Mouse (Mus musculus) T-helper 1 cell (primary cell): ENCODE results near the gene Prdm4.

ENCODE experiments used
- in situ Hi-C: fragments of 300-600 bp; cut with MboI, MseI; formaldehyde crosslinking; loops from one replicate; pipeline ENCODE4 v1.15.1; 2025; ENCODE audit warnings: high pct_unique_total_duplicates

The Prdm4 gene

DNA sequence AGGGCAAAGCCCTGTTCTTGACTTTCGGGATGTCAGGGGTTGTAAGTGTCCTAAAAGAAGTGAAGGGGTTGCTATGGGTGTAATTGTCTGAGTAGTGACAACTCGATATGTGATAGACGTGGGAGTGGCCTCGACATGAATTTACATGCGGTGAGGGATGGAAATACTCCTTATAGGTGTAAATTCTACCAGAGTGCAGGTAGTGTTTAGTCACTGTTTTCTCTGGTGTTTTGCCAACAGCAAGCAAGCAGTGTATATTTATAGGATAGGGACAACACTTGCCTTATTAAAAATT lies 44.5 kb downstream of the Prdm4 start:
- in situ Hi-C loops: loop anchor here (5.0 kb wide), 1 partner anchor 35 kb away; no protein-coding TSS in a partner anchor

DNA sequence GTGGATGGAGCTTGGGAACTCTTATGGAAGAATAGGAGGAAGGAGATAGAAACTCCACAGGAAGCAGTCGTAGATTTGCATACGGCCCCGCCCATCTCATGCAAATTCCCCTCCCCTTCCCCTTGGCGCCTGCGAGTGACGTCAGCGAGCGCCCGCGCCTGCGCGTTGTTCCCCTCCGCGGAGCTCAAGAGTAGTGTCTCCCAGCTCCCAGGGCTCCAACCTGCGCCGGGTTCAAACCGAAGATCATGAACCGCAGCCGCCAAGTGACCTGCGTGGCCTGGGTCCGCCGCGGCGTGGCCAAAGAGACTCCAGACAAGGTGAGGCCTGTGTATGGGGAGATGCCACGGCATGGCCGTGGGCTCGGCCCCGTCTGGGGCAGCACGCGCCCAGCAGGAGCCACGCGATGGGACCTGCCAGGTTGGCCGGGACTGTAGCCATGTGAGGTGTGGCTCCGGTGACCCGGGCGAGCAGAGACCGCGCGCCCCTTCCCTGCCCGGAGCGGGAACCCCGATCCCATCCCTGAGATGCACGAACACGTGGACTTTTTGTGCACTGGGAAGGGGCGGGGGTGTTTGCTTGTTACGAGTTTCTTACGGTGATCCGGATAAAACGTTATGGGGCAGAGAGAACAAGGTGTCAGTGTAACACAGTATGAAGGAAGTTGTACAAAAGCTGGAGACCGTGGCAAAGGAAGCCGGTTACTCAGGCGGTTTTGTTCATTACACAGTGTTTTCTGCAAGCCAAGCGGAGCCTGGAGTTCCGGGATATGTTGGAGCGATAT lies 45.1 kb downstream of the Prdm4 start:
- in situ Hi-C loops: loop anchor here (5.0 kb wide), 1 partner anchor 35 kb away; no protein-coding TSS in a partner anchor

GRCm38 (mm10) chr10:85846105-85846862 lies 70.7 kb downstream of the Prdm4 start:
- in situ Hi-C loops: no loop called here
